Mouse (Mus musculus) neural tube, embryonic 14.5 days (tissue): Measurements from ENCODE around the gene Nsdhl. TPM values are rescaled to one million over a fixed set of nuclear protein-coding genes. Genes with fewer than 3 reads are reported as not detected.

ENCODE experiments used
- ATAC-seq: fragments of 200-750 bp; cut with Nextera tagmentation; 2 replicates; pipeline ENCODE4 v1.8.0; 2017; ENCODE audit warnings: low read depth, mild to moderate bottlenecking, moderate TSS enrichment, moderate library complexity
- H3K27ac ChIP-seq: fragments of 300-500 bp; sonication (generic); 2 replicates; pipeline ENCODE4 v1.5.1; 2014; ENCODE audit warnings: low read depth, mild to moderate bottlenecking, control low read depth, low read length, moderate library complexity, mixed read lengths
- H3K27me3 ChIP-seq: fragments of 300-500 bp; sonication (generic); 2 replicates; pipeline ENCODE4 v1.6.1; 2014; ENCODE audit warnings: low read length; ENCODE audit not compliant: control insufficient read depth, insufficient read depth
- H3K36me3 ChIP-seq: fragments of 300-500 bp; sonication (generic); 2 replicates; pipeline ENCODE4 v1.6.1; 2014; ENCODE audit warnings: low read length, mixed read lengths; ENCODE audit not compliant: control insufficient read depth, insufficient read depth
- H3K4me1 ChIP-seq: fragments of 300-500 bp; sonication (generic); 2 replicates; pipeline ENCODE4 v1.6.1; 2014; ENCODE audit warnings: low read length; ENCODE audit not compliant: control insufficient read depth, insufficient read depth
- H3K4me2 ChIP-seq: fragments of 300-500 bp; sonication (generic); 2 replicates; pipeline ENCODE4 v1.6.1; 2014; ENCODE audit warnings: mild to moderate bottlenecking, low read depth, low read length, control low read depth
- H3K4me3 ChIP-seq: fragments of 300-500 bp; sonication (generic); 2 replicates; pipeline ENCODE4 v1.5.1; 2014; ENCODE audit warnings: low read depth, low read length, control low read depth, mixed read lengths
- H3K9ac ChIP-seq: fragments of 300-500 bp; sonication (generic); replicated peaks from 2 replicates; pipeline ENCODE4 v1.6.1; 2014; ENCODE audit warnings: low read depth, mild to moderate bottlenecking, control low read depth, low read length, mixed read lengths
- H3K9me3 ChIP-seq: fragments of 300-500 bp; sonication (generic); 2 replicates; pipeline ENCODE4 v1.6.1; 2016; ENCODE audit warnings: low read length; ENCODE audit not compliant: control insufficient read depth
- WGBS: fragments of 180-500 bp; shearing (Covaris S2); extraction: QIAGEN DNeasy Blood & Tissue Kit; methylation state at CpG from one replicate; pipeline ENCODE4 v1.1.7; 2014; 5-methylcytosine and 5-hydroxymethylcytosine counted together
- polyA plus RNA-seq: library from polyadenylated mRNA; unstranded; fragments of >200 nt; fragmentation: Nextera tagmentation; extraction: Ambion mirVana; gene quantifications from 2 replicates; pipeline ENCODE4 v1.2.1, GENCODE M21; 2014

Nsdhl gene
- polyA plus RNA-seq: 49.6 and 56.1 TPM in 2 replicates

DNA sequence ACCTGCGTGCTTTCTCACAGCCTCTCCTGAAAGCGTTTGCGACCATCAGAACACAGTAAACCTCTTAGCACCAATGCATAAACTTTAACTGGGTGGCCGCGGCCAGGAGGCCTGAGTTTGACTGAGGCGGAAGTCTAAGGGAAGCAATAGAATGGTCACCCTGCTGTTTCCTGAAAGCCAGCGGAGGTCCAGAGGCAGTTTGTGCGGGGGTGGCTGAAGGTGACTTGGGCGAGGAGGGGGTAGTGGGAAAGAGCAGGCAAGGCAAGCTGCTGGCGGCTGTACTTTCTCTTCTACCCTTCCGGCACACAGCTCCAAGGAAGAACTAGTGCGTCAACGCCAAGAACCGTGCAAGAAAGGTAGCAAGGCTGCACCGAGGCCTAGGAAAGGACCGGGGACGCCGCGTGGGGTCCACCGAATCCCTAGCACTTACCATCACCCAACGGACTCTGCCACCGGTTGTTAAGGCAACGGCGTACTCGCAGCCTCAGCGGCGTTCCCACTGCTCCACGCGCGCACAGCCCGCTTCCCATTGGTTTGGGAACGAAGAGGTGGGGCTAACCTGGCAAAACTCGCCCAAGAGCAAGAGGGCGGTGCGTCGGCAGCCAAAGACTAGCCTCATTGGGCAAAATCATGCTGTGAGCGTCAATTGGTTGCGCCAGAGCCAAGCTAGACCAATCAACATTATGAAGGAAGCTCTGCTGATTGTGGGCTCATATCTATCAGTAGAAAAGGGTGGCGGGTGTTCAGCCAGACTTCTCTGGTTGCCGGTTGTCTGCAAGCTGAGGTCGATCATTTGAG, at the start of gene Nsdhl, which contains the start of gene Cetn2:
TSS of gene Nsdhl (plus strand) at position 674 of the 798 bp plus-strand sequence.
TSS of gene Cetn2 (minus strand) at position 528 of the 798 bp plus-strand sequence.
- Histone ChIP-seq H3K36me3 (no peaks in the 10 kb centered on the region), H3K27me3 (no peaks in the 10 kb centered on the region), H3K4me2 (peak within 1 kb of the TSS; percentile 55), H3K9ac (peak within 1 kb of the TSS; percentile 53), H3K27ac (peak within 1 kb of the TSS; percentile 60), H3K4me1 (peaks cover 3% of the 10 kb centered on the region; the same call in 1 of the 2 replicates), H3K4me3 (peak within 1 kb of the TSS; percentile 42), H3K9me3 (no peaks in the 10 kb centered on the region)
- WGBS: 21% methylated on average over 41 of the region's 41 CpGs
- ATAC-seq: peak; percentile 99

DNA sequence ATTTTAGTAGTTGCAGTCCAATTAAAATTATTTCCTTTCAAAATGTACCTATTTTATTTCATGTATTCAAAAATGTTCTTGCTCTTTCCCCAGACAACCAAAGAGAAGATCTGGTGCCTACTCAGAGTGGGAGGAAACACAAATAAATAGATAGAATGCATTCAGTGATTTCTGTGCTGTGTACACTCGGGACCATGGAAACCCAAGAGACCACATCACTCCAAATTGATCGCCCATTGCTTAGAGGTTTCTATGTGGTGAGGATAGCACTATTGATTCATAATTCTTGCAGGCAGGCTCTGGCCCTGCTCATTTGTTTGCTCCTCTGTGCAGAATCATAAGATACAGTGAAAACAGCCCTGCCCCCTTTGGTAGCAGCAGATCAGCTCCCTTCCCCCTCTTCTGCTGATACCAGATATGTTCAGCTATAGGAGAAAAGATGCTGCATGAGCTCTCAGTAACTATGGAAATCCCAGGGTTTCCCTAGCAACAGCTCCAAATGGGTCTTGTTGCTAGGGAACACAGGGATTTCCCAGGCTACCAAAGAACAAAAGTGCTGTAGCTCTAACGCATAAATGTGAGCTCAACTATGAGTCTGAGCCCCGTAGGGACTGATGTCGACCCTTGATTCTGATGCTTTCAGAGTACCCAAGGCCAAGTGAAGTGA, 22.8 kb upstream of the Nsdhl start:
- Histone ChIP-seq H3K4me2 (no peak overlapping the region; the same call in 1 of the 2 replicates), H3K36me3 (no peaks in the 10 kb centered on the region), H3K4me3 (no peak overlapping the region), H3K27ac (peak overlapping the region; percentile 73), H3K27me3 (no peaks in the 10 kb centered on the region), H3K9ac (no peak overlapping the region), H3K4me1 (no peaks in the 10 kb centered on the region; the same call in 1 of the 2 replicates), H3K9me3 (no peaks in the 10 kb centered on the region)
- 34% methylated on average over 5 of the region's 5 CpGs for WGBS
- peak; percentile 97 for ATAC-seq

DNA sequence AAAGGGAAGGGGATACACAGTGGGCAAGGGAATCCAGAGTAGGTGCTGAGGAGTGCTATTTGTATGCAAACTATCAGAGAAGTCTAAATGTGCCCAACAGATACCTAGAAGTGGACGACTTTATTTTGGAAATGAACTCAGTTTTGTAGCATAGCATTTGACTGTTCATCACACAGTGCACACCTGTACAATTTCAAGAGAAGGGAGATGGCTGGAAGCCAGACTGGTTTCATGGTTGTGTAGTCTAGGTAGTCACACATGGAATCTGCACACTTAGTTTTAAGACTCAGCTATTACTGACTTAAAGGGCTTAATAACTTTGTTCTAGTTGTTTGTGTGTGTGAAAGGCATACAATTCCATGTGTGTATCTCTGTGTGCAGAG, 22.3 kb upstream of the Nsdhl start:
- peak overlapping the region; percentile 73; the same call in 1 of the 2 replicates for H3K27ac ChIP-seq
- ATAC-seq: no peak
- no peaks in the 10 kb centered on the region; the same call in 1 of the 2 replicates for H3K4me1 ChIP-seq
- whole genome bisulfite sequencing: 55% methylated on average over 1 of the region's 1 CpGs
- no peak overlapping the region for H3K4me3 ChIP-seq
- H3K27me3 ChIP-seq: no peaks in the 10 kb centered on the region
- no peak overlapping the region for H3K4me2 ChIP-seq
- no peak overlapping the region for H3K9ac ChIP-seq
- H3K9me3 ChIP-seq: no peaks in the 10 kb centered on the region
- H3K36me3 ChIP-seq: no peaks in the 10 kb centered on the region

DNA sequence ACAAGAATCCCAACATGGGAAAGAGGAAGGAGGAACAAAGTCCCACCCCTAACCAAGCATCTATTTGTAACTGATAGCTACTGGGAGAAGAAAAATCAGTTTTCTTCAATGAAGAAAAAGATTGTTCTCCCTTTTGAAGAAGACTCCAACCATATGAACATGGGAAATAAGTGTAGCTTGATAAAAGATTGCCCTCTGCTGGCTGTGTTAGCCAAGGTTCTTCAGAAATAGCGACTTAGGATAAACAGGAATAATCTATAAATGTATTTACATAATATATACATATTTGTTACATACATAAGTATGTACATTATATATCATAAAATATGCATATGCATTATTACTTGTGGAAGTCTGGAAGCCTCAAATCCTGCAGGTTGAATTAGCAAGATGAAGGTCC, 15.8 kb upstream of the Nsdhl start:
- Histone ChIP-seq H3K4me3 (no peak overlapping the region), H3K36me3 (no peaks in the 10 kb centered on the region), H3K27me3 (no peaks in the 10 kb centered on the region), H3K27ac (no peak overlapping the region), H3K4me1 (no peaks in the 10 kb centered on the region), H3K9ac (no peak overlapping the region), H3K9me3 (no peaks in the 10 kb centered on the region), H3K4me2 (no peak overlapping the region)
- WGBS: 18% methylated on average over 1 of the region's 1 CpGs
- no peak for ATAC-seq

DNA sequence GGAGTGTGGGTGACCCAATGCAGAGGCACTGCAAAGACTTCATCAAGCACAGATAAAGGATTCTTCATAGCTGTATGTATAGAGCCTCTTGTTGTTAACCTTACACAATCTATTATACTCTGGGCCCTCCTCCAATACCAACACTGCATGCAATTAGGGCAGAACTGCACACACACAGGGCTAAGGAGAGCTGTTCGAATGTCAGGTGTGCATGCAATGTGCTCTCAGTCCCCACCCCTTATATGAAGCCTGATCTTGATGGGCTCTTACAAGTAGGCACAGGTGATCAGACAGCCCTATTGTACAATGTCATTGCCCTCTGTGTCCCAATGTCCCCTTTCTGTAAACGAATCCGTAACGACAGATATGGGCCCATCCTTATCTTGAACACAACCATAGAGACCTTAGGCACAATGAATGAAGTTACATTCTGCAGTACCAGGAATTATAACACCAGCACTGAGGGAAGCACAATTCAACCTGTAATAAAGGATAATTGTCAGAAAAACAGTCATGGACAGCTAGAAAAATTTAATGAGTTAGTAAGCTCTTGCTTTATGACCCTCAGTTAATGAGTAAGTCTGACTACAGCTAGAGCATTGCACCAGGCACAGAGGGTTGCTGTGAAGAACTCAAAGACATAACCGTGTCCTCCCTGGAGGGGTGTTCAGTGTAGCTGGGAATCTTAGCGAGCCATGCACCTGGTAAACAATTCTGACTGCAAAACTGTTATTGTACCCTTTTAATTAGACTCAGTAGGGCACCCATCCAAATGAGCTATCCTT, 10.5 kb upstream of the Nsdhl start:
- Histone ChIP-seq H3K4me2 (no peak overlapping the region), H3K4me1 (no peaks in the 10 kb centered on the region)
- ATAC-seq: peak; percentile 84

DNA sequence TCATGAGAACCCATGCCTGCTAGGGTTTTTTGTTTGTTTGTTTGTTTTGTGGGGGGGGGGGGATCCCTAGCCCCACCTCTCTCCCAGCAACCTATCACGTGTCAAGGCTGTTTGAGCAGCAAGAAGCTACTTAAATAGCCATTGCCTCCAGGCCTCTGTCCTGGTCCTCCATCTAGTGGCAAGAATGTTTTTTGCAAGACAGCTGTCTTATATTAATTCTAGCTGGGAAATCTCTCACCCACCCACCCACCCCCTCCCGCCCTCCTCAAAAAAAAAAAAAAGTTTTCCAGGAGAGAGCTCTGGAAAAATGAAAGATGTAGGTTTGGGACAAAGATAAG, 10.0 kb upstream of the Nsdhl start:
- H3K4me1 ChIP-seq: no peaks in the 10 kb centered on the region
- no peaks in the 10 kb centered on the region for H3K27me3 ChIP-seq
- no peak overlapping the region for H3K9ac ChIP-seq
- peak; percentile 86 for ATAC-seq
- H3K4me3 ChIP-seq: no peak overlapping the region
- H3K36me3 ChIP-seq: no peaks in the 10 kb centered on the region
- WGBS: 17% methylated on average over 2 of the region's 2 CpGs
- H3K27ac ChIP-seq: no peak overlapping the region
- H3K9me3 ChIP-seq: no peaks in the 10 kb centered on the region
- H3K4me2 ChIP-seq: no peak overlapping the region

More for the DNA sequence above, 10.5 kb upstream of the Nsdhl start:
- H3K27me3 ChIP-seq: no peaks in the 10 kb centered on the region
- H3K36me3 ChIP-seq: no peaks in the 10 kb centered on the region
- no peaks in the 10 kb centered on the region for H3K9me3 ChIP-seq
- no peak overlapping the region for H3K9ac ChIP-seq
- 57% methylated on average over 6 of the region's 6 CpGs for WGBS
- H3K27ac ChIP-seq: no peak overlapping the region
- no peak overlapping the region for H3K4me3 ChIP-seq

DNA sequence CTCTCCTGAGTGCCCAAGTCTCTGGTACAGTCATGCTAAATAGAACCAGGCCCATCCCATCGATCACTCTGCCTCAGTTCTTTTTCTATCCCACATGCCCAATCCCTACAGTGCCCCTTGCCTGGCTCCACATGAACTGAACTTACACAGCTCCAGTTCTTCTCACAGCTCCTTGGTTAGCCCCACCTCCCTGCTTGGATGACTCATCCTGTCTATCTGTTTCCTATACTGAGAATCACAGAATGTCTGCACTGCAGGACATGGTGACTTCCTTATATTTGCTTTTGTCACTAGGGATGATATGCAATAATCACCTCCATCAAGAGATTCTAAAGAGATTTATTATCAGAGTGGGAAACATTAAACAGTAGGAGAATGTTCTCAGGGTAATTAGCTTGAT, 6.7 kb upstream of the Nsdhl start:
- no peak for ATAC-seq
- no peaks in the 10 kb centered on the region for H3K4me1 ChIP-seq
- WGBS: 100% methylated on average over 1 of the region's 1 CpGs
- no peak overlapping the region for H3K9ac ChIP-seq
- H3K36me3 ChIP-seq: no peaks in the 10 kb centered on the region
- H3K27ac ChIP-seq: no peak overlapping the region
- H3K4me3 ChIP-seq: no peak overlapping the region
- H3K9me3 ChIP-seq: no peaks in the 10 kb centered on the region
- H3K4me2 ChIP-seq: no peak overlapping the region
- no peaks in the 10 kb centered on the region for H3K27me3 ChIP-seq

DNA sequence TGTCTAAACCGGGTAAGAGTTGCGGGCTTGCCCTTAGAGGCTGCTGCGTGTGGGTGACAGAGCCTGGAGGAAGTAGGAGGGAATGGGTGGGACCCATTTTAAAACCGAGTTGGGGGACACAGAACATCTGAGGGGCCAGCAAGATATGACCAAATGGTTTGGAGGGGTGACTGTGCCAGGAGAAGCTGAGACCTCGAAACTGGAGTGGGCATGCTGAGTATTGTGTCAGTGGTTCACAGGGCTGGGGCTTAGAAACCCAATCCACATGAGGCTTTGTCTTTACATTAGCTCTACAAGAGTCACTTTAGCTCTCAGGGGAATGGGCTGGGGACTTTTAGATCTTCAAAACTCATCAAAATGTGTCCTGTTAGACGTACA, 314 bp downstream of the Nsdhl start:
- no peak; the same call in 1 of the 2 replicates for ATAC-seq
- Histone ChIP-seq H3K27ac (peak overlapping the region; percentile 60), H3K4me2 (peak overlapping the region; percentile 55), H3K9me3 (no peaks in the 10 kb centered on the region), H3K4me1 (peaks cover 3% of the 10 kb centered on the region; the same call in 1 of the 2 replicates), H3K4me3 (peak overlapping the region; percentile 42), H3K9ac (peak overlapping the region; percentile 53), H3K36me3 (no peaks in the 10 kb centered on the region), H3K27me3 (no peaks in the 10 kb centered on the region)
- 16% methylated on average over 6 of the region's 6 CpGs for WGBS
